Comparison of ENCODE assay signal across 13 mouse cellular contexts in the genomic region with DNA sequence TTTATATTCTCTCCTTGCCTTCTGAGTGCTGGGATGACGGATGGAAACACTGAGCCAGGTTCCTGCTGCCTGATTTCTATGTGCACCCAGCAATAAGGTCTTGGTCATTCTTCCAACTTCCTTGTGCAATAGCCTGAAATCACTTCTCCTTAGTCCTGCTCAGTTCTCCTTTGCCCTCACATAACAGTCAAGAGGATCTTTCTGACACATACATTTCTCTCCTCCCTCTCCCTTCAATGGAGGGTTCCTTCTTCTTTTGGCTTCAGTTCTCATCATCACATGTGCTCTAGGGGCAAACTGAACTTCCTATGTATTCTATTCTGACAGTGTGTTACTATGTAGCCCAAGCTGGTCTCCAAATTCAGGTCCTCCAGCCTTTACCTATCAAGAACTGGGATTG. TPM values are rescaled to one million over a fixed set of nuclear protein-coding genes. Genes with fewer than 3 reads are reported as not detected.
DNase-seq lines count a peak whose midpoint lies in the region; ATAC-seq and TF ChIP-seq lines count a peak whose summit lies in the region.
"Had no signal": no experiment of that assay in that cellular context is flagged by ENCODE, and none has a peak within 500 bp of the region (broad histone marks: within the 10 kb centered on the region; RNA-seq: fewer than 3 reads in every experiment).

No protein-coding gene starts in this region.

- no peak overlapping the region for H3K9ac ChIP-seq in heart, postnatal 0 days (replicated peaks; ENCODE audit: low read depth, low read length)
- no peak overlapping the region for H3K9ac ChIP-seq in forebrain, embryonic 11.5 days (ENCODE audit: low read length)
- H3K9ac ChIP-seq: embryonic facial prominence, embryonic 15.5 days; hindbrain, embryonic 12.5 days had no signal

- 83% methylated on average over 1 of the region's 1 CpGs for WGBS in heart, postnatal 0 days
- 79% methylated on average over 1 of the region's 1 CpGs for WGBS in forebrain, embryonic 11.5 days

- H3K9me3 ChIP-seq in heart, postnatal 0 days (replicated peaks; ENCODE audit: control insufficient read depth, low read length): no peaks in the 10 kb centered on the region
- H3K9me3 ChIP-seq in E14TG2a.4 (ENCODE audit: low read length): no peaks in the 10 kb centered on the region
- no peaks in the 10 kb centered on the region for H3K9me3 ChIP-seq in forebrain, embryonic 11.5 days (ENCODE audit: control insufficient read depth, low read length)
- H3K9me3 ChIP-seq: embryonic facial prominence, embryonic 15.5 days; hindbrain, embryonic 12.5 days had no signal

- TF ChIP-seq CTCF in heart, postnatal 0 days (IDR thresholded peaks at IDR 0.05; ENCODE audit: low read depth): no peak
- TF ChIP-seq CTCF in E14TG2a.4 (conservative IDR thresholded peaks at IDR 0.05; ENCODE audit: low read length): no peak

- peaks cover 27% of the 10 kb centered on the region for H3K4me1 ChIP-seq in heart, postnatal 0 days (ENCODE audit: control insufficient read depth, insufficient read depth)
- H3K4me1 ChIP-seq in E14TG2a.4 (replicated peaks; ENCODE audit: low read depth, low read length): peaks cover 60% of the 10 kb centered on the region
- peaks cover 11% of the 10 kb centered on the region; the same call in 1 of the 2 replicates for H3K4me1 ChIP-seq in forebrain, embryonic 11.5 days (replicated peaks; ENCODE audit: control insufficient read depth, insufficient read depth, low read length)

- no peak overlapping the region for H3K4me2 ChIP-seq in heart, postnatal 0 days (ENCODE audit: low read depth, low read length)
- no peak overlapping the region for H3K4me2 ChIP-seq in forebrain, embryonic 11.5 days (ENCODE audit: low read depth, low read length, severe bottlenecking)

- H3K36me3 ChIP-seq in heart, postnatal 0 days (replicated peaks; ENCODE audit: control insufficient read depth, insufficient read depth, low read length): no peaks in the 10 kb centered on the region
- peaks cover 25% of the 10 kb centered on the region for H3K36me3 ChIP-seq in E14TG2a.4 (ENCODE audit: insufficient read depth, low read length)
- H3K36me3 ChIP-seq in forebrain, embryonic 11.5 days (ENCODE audit: control insufficient read depth, insufficient read depth, low read length): no peaks in the 10 kb centered on the region
- H3K36me3 ChIP-seq: embryonic facial prominence, embryonic 15.5 days; hindbrain, embryonic 12.5 days had no signal

- no peaks in the 10 kb centered on the region for H3K27me3 ChIP-seq in heart, postnatal 0 days (ENCODE audit: control insufficient read depth, insufficient read depth, low read length)
- H3K27me3 ChIP-seq in E14TG2a.4 (ENCODE audit: insufficient read depth, low read length): no peaks in the 10 kb centered on the region
- H3K27me3 ChIP-seq in forebrain, embryonic 11.5 days (ENCODE audit: control insufficient read depth, insufficient read depth, low read length): no peaks in the 10 kb centered on the region
- H3K27me3 ChIP-seq: embryonic facial prominence, embryonic 15.5 days; hindbrain, embryonic 12.5 days had no signal

- H3K4me3 ChIP-seq in heart, postnatal 0 days (ENCODE audit: low read depth, low read length): no peak overlapping the region
- H3K4me3 ChIP-seq in E14TG2a.4 (replicated peaks; ENCODE audit: low read length): peak overlapping the region; percentile 99; the same call in 1 of the 2 replicates
- no peak overlapping the region for H3K4me3 ChIP-seq in forebrain, embryonic 11.5 days (ENCODE audit: low read depth, low read length)

- peak overlapping the region; percentile 94 for H3K27ac ChIP-seq in heart, postnatal 0 days (ENCODE audit: low read depth)
- H3K27ac ChIP-seq in forebrain, embryonic 11.5 days (ENCODE audit: low read depth, low read length): no peak overlapping the region

- no peak for TF ChIP-seq EP300 in heart, postnatal 0 days (IDR thresholded peaks at IDR 0.05; ENCODE audit: low read depth)

- no peak for ATAC-seq in heart, postnatal 0 days (ENCODE audit: insufficient read depth, low read depth)
- peak; percentile 26 for ATAC-seq in common myeloid progenitor, adult 5-6 weeks (replicated peaks; ENCODE audit: low read depth, poor library complexity, severe bottlenecking)
- no peak for ATAC-seq in forebrain, embryonic 11.5 days (replicated peaks; ENCODE audit: low FRiP score)

- no peak for DNase-seq in heart, postnatal 0 days (ENCODE audit: low spot score)
- DNase-seq in heart, adult 8-10 months (ENCODE audit: low spot score): no peak
- peak; percentile 17 to 55 for DNase-seq in monocyte, adult 2 months (ENCODE audit: low read depth in 1 of 2, low spot score in 2 of 2)
- DNase-seq in right cerebral cortex, postnatal 10 days (ENCODE audit: low spot score in 2 of 2): no peak
- DNase-seq in left cerebral cortex, adult 8-10 months (ENCODE audit: low spot score in 2 of 2): no peak
- no peak for DNase-seq in forebrain, embryonic 11.5 days (ENCODE audit: low spot score)
- DNase-seq: cerebellum, adult 11-12 months; kidney, postnatal 14 days; thymus, adult 2 months had no signal

RNA-seq across cellular contexts. Expression of a gene that starts 1.3 kb away (rescaled TPM):
- 241 and 291 TPM in 2 replicates for total RNA-seq in heart, postnatal 0 days (2014; rRNA removed; ENCODE audit: low replicate concordance)
- polyA plus RNA-seq in heart, postnatal 0 days (2015; fragmentation: Nextera tagmentation; extraction: Ambion mirVana): 52.7 and 61.4 TPM in 2 replicates
- 100 to 1,000 TPM; 210 to 221 (median 215) TPM for total RNA-seq in heart, adult 8-10 months (2022)
- total RNA-seq in common myeloid progenitor, adult 5-6 weeks (2017): 32.2 and 46.4 TPM in 2 replicates
- 10 to 100 TPM; 63.0 to 77.5 (median 73.7) TPM for total RNA-seq in left cerebral cortex, adult 8-10 months (2022)
- polyA plus RNA-seq in forebrain, embryonic 11.5 days (2014; fragmentation: Nextera tagmentation; extraction: Ambion mirVana): 18.9 and 21.9 TPM in 2 replicates

RNA-seq across cellular contexts. Expression of a gene that starts 28.6 kb away (rescaled TPM):
- 0.08 TPM in 1 of 2 replicates, not detected in the other for total RNA-seq in heart, postnatal 0 days (2014; rRNA removed; ENCODE audit: low replicate concordance)
- 0.49 and 0.63 TPM in 2 replicates for polyA plus RNA-seq in heart, postnatal 0 days (2015; fragmentation: Nextera tagmentation; extraction: Ambion mirVana)
- under 1 TPM; 0.09 to 0.47 (median 0.21) TPM for total RNA-seq in heart, adult 8-10 months (2022)
- total RNA-seq in common myeloid progenitor, adult 5-6 weeks (2017): not detected in 2 replicates
- 10 to 100 TPM; 30.5 to 36.7 (median 32.7) TPM for total RNA-seq in left cerebral cortex, adult 8-10 months (2022)
- polyA plus RNA-seq in forebrain, embryonic 11.5 days (2014; fragmentation: Nextera tagmentation; extraction: Ambion mirVana): 1.5 and 2.0 TPM in 2 replicates

RNA-seq across cellular contexts. Expression of a gene that starts 37.3 kb away (rescaled TPM):
- total RNA-seq in heart, postnatal 0 days (2014; rRNA removed; ENCODE audit: low replicate concordance): 16.5 and 34.4 TPM in 2 replicates
- polyA plus RNA-seq in heart, postnatal 0 days (2015; fragmentation: Nextera tagmentation; extraction: Ambion mirVana): 3.8 and 5.6 TPM in 2 replicates
- total RNA-seq in heart, adult 8-10 months (2022): 10 to 100 TPM; 74.3 to 93.7 (median 83.1) TPM
- total RNA-seq in common myeloid progenitor, adult 5-6 weeks (2017): 2.0 TPM in 2 replicates
- total RNA-seq in left cerebral cortex, adult 8-10 months (2022): 100 to 1,000 TPM; 154 to 168 (median 162) TPM
- 1.3 and 1.8 TPM in 2 replicates for polyA plus RNA-seq in forebrain, embryonic 11.5 days (2014; fragmentation: Nextera tagmentation; extraction: Ambion mirVana)

Comparison
In these comparisons a context has a peak if more than half of its experiments do, and no peak if none do; other contexts are left out.
1. DNase-seq: peak in monocyte, adult 2 months (2 of 2); none in heart, postnatal 0 days (single experiment), heart, adult 8-10 months (single experiment), right cerebral cortex, postnatal 10 days (0 of 2), left cerebral cortex, adult 8-10 months (0 of 2) and forebrain, embryonic 11.5 days (single experiment).
2. RNA of a gene that starts 28.6 kb away (total RNA-seq): 30.5 to 36.7 TPM in left cerebral cortex, adult 8-10 months; 0.09 to 0.47 TPM in heart, adult 8-10 months, 0.08 TPM in heart, postnatal 0 days and not detected in common myeloid progenitor, adult 5-6 weeks; every median in the first group is over 10 times any median in the second.